Mouse (Mus musculus) G1E (cell line): Measurements from ENCODE around the gene Ttll4.

Experiments used
- CTCF ChIP-seq: IDR thresholded peaks from 2 replicates; pipeline ENCODE4 v1.5.1; 2012; ENCODE audit warnings: low read depth, low read length, inconsistent platforms, mixed read lengths
- GATA1 ChIP-seq: IDR thresholded peaks from 2 replicates; pipeline ENCODE4 v1.6.1; 2012; ENCODE audit warnings: borderline replicate concordance, low read length, inconsistent platforms, mixed read lengths
- TAL1 ChIP-seq: conservative IDR thresholded peaks from 2 replicates; pipeline ENCODE4 v1.6.1; 2012; ENCODE audit warnings: low read depth, low read length, inconsistent platforms, mixed read lengths

DNA sequence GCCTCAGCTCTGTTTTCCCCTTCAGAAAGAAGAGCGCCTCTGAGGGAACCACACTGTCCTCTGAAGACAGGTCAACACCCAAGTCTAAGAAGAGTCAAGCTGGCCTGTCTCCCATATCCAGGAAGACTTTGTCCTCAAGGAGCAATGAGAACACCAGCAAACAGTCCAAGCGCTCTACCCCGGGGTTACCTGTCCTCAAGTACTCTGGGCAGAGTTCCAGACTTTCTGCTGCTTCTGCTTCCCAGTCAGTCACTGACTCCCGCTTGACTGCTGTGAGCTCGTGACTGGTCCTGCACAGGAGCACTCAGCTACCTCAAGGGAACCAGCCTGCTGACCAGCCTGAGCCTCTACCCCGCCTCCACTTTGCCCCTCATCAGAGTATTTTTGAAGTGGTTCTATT lies 35.9 kb downstream of the Ttll4 start:
- TF ChIP-seq CTCF (no peak), TAL1 (no peak), GATA1 (no peak)
